Comparison of ENCODE assay signal across 10 mouse cellular contexts in genomic region chr14:118713408-118713807, GRCm38 (mm10). TPM values are rescaled to one million over a fixed set of nuclear protein-coding genes. Genes with fewer than 3 reads are reported as not detected.
DNase-seq lines count a peak whose midpoint lies in the region; ATAC-seq and TF ChIP-seq lines count a peak whose summit lies in the region.
"Had no signal": no experiment of that assay in that cellular context is flagged by ENCODE, and none has a peak within 500 bp of the region (broad histone marks: within the 10 kb centered on the region; RNA-seq: fewer than 3 reads in every experiment).

No protein-coding gene starts in this region.

- TF ChIP-seq POLR2A in limb, embryonic 14.5 days (IDR thresholded peaks at IDR 0.05; ENCODE audit: borderline replicate concordance, extremely low read depth, insufficient read depth, insufficient read length) = no peak

- H3K27ac ChIP-seq in hindbrain, embryonic 10.5 days = 0 out of 2 replicates have a peak overlapping the region, but pooled peaks have one; percentile 31
- H3K27ac ChIP-seq in limb, embryonic 14.5 days (replicated peaks; ENCODE audit: low read depth, low read length) = no peak overlapping the region
- H3K27ac ChIP-seq: macrophage had no signal

- no peak for ATAC-seq in erythroblast, adult 5-6 weeks (replicated peaks; ENCODE audit: low FRiP score, poor library complexity, severe bottlenecking)
- ATAC-seq in limb, embryonic 14.5 days (ENCODE audit: low FRiP score, low read depth) = no peak

- no peaks in the 10 kb centered on the region for H3K36me3 ChIP-seq in erythroblast, embryonic 14.5 days (ENCODE audit: control insufficient read depth)
- H3K36me3 ChIP-seq in hindbrain, embryonic 10.5 days = no peaks in the 10 kb centered on the region
- no peaks in the 10 kb centered on the region for H3K36me3 ChIP-seq in limb, embryonic 14.5 days (ENCODE audit: control insufficient read depth, insufficient read depth, low read length)
- H3K36me3 ChIP-seq: G1E had no signal

- peak; percentile 36 for DNase-seq in embryo, embryonic 10.5 days (ENCODE audit: low spot score)
- DNase-seq in hindbrain, embryonic 10.5 days (ENCODE audit: low spot score) = peak; percentile 25
- no peak for DNase-seq in limb, embryonic 14.5 days (ENCODE audit: low spot score)
- peak; percentile 53 for DNase-seq in skeletal muscle tissue, adult 2 months (ENCODE audit: low read depth, low spot score)
- no peak for DNase-seq in right cerebral cortex, postnatal 10 days (ENCODE audit: low spot score in 2 of 2)
- no peak for DNase-seq in c-Kit-positive CD71-positive TER-119-positive erythroid progenitor cells, embryonic 14.5 days (ENCODE audit: low spot score)

- H3K27me3 ChIP-seq in erythroblast, embryonic 14.5 days (ENCODE audit: control insufficient read depth) = peaks cover 37% of the 10 kb centered on the region
- peaks cover 58% of the 10 kb centered on the region for H3K27me3 ChIP-seq in hindbrain, embryonic 10.5 days (ENCODE audit: insufficient read depth, poor library complexity, severe bottlenecking)
- H3K27me3 ChIP-seq in limb, embryonic 14.5 days (ENCODE audit: control insufficient read depth, insufficient read depth, low read length) = peaks cover 9% of the 10 kb centered on the region; the same call in 1 of the 2 replicates

- peak overlapping the region; percentile 12 for H3K4me3 ChIP-seq in erythroblast, embryonic 14.5 days (replicated peaks)
- H3K4me3 ChIP-seq in hindbrain, embryonic 10.5 days = peak overlapping the region; percentile 50
- H3K4me3 ChIP-seq in limb, embryonic 14.5 days (replicated peaks; ENCODE audit: low read length) = peak overlapping the region; percentile 19; the same call in 1 of the 2 replicates

- H3K9me3 ChIP-seq in erythroblast, embryonic 14.5 days (ENCODE audit: control insufficient read depth, low read length) = no peaks in the 10 kb centered on the region
- no peaks in the 10 kb centered on the region for H3K9me3 ChIP-seq in hindbrain, embryonic 10.5 days
- no peaks in the 10 kb centered on the region for H3K9me3 ChIP-seq in limb, embryonic 14.5 days (ENCODE audit: control insufficient read depth, low read length)
- H3K9me3 ChIP-seq: G1E had no signal

- H3K4me2 ChIP-seq in limb, embryonic 14.5 days (replicated peaks; ENCODE audit: low read depth, low read length, severe bottlenecking) = peak overlapping the region; percentile 42

- no peak overlapping the region for H3K9ac ChIP-seq in limb, embryonic 14.5 days (ENCODE audit: low read depth, low read length, severe bottlenecking)

- 2% methylated on average over 18 of the region's 18 CpGs for WGBS in hindbrain, embryonic 10.5 days
- 1% methylated on average over 18 of the region's 18 CpGs for WGBS in limb, embryonic 14.5 days

- peaks cover 13% of the 10 kb centered on the region for H3K4me1 ChIP-seq in erythroblast, embryonic 14.5 days (ENCODE audit: control insufficient read depth)
- H3K4me1 ChIP-seq in hindbrain, embryonic 10.5 days (replicated peaks) = peaks cover 28% of the 10 kb centered on the region
- peaks cover 20% of the 10 kb centered on the region for H3K4me1 ChIP-seq in limb, embryonic 14.5 days (ENCODE audit: control insufficient read depth, insufficient read depth, low read length)

RNA-seq across cellular contexts. Expression of gene Abcc4, which starts 7.4 kb away (rescaled TPM):
- polyA plus RNA-seq in erythroblast, embryonic 14.5 days (2012) = 0.02 and 0.06 TPM in 2 replicates
- total RNA-seq in erythroblast, adult 5-6 weeks (2015; ENCODE audit: low replicate concordance) = 12.5 and 14.0 TPM in 2 replicates
- total RNA-seq in erythroblast, adult 5-6 weeks (2017; ENCODE audit: low replicate concordance) = 10.1 and 12.8 TPM in 2 replicates
- 2.8 and 4.6 TPM in 2 replicates for polyA plus RNA-seq in hindbrain, embryonic 10.5 days (2016; fragmentation: Nextera tagmentation; extraction: Ambion mirVana)
- polyA plus RNA-seq in limb, embryonic 14.5 days (2012; rRNA removed) = 1.3 and 2.1 TPM in 2 replicates
- 2.1 and 2.2 TPM in 2 replicates for polyA plus RNA-seq in limb, embryonic 14.5 days (2014; fragmentation: Nextera tagmentation; extraction: Ambion mirVana)

Comparison
In these comparisons a context has a peak if more than half of its experiments do, and no peak if none do; other contexts are left out.
1. DNase-seq: peak in embryo, embryonic 10.5 days (single experiment), hindbrain, embryonic 10.5 days (single experiment) and skeletal muscle tissue, adult 2 months (single experiment); none in limb, embryonic 14.5 days (single experiment), right cerebral cortex, postnatal 10 days (0 of 2) and c-Kit-positive CD71-positive TER-119-positive erythroid progenitor cells, embryonic 14.5 days (single experiment).
2. Peak in every context shown above with its lines, with median percentiles within 50 percentile points of each other: H3K4me3 ChIP-seq.